Mouse (Mus musculus): ENCODE results near the gene Gabra5. TPM values are rescaled to one million over a fixed set of nuclear protein-coding genes. Genes with fewer than 3 reads are reported as not detected.

Gene Gabra5
- polyA plus RNA-seq, 1 experiment from 2014 or later, result 55.0 TPM

- 77% methylated on average over 5 of the region's 5 CpGs for WGBS
- H3K27ac ChIP-seq (ENCODE audit: low read length), result no peak overlapping the region
- no peak overlapping the region for H3K4me2 ChIP-seq (ENCODE audit: low read length)
- H3K27me3 ChIP-seq (ENCODE audit: control insufficient read depth, insufficient read depth, low read depth, low read length), result no peaks in the 10 kb centered on the region
- no peak for ATAC-seq
- H3K4me3 ChIP-seq (ENCODE audit: low read depth, low read length), result no peak overlapping the region
- no peaks in the 10 kb centered on the region for H3K4me1 ChIP-seq (ENCODE audit: control insufficient read depth, insufficient read depth, low read length)
- H3K36me3 ChIP-seq (ENCODE audit: control insufficient read depth, insufficient read depth, low read length), result no peaks in the 10 kb centered on the region
- H3K9me3 ChIP-seq (replicated peaks; ENCODE audit: control insufficient read depth, low read length, poor library complexity, severe bottlenecking), result no peaks in the 10 kb centered on the region
- H3K9ac ChIP-seq (ENCODE audit: low read depth, low read length), result no peak overlapping the region
Observed at GRCm38 (mm10) chr7:57365134-57366012, 144.5 kb downstream of the Gabra5 start.

GRCm38 (mm10) chr7:57363812-57364211 is 146.0 kb downstream of the Gabra5 start:
- Histone ChIP-seq H3K9me3 (replicated peaks; ENCODE audit: control insufficient read depth, low read length, poor library complexity, severe bottlenecking) (no peaks in the 10 kb centered on the region), H3K4me1 (ENCODE audit: control insufficient read depth, insufficient read depth, low read length) (no peaks in the 10 kb centered on the region), H3K9ac (ENCODE audit: low read depth, low read length) (no peak overlapping the region), H3K4me3 (ENCODE audit: low read depth, low read length) (no peak overlapping the region), H3K36me3 (ENCODE audit: control insufficient read depth, insufficient read depth, low read length) (no peaks in the 10 kb centered on the region), H3K27ac (ENCODE audit: low read length) (no peak overlapping the region), H3K4me2 (ENCODE audit: low read length) (no peak overlapping the region), H3K27me3 (ENCODE audit: control insufficient read depth, insufficient read depth, low read depth, low read length) (no peaks in the 10 kb centered on the region)
- 89% methylated on average over 6 of the region's 6 CpGs for WGBS
- ATAC-seq, result no peak

GRCm38 (mm10) chr7:57357871-57358540 is 151.9 kb downstream of the Gabra5 start:
- Histone ChIP-seq H3K27ac (ENCODE audit: low read length) (no peak overlapping the region), H3K36me3 (ENCODE audit: control insufficient read depth, insufficient read depth, low read length) (no peaks in the 10 kb centered on the region), H3K27me3 (ENCODE audit: control insufficient read depth, insufficient read depth, low read depth, low read length) (no peaks in the 10 kb centered on the region), H3K4me2 (ENCODE audit: low read length) (no peak overlapping the region), H3K4me3 (ENCODE audit: low read depth, low read length) (no peak overlapping the region), H3K9ac (ENCODE audit: low read depth, low read length) (no peak overlapping the region), H3K4me1 (ENCODE audit: control insufficient read depth, insufficient read depth, low read length) (no peaks in the 10 kb centered on the region), H3K9me3 (replicated peaks; ENCODE audit: control insufficient read depth, low read length, poor library complexity, severe bottlenecking) (no peaks in the 10 kb centered on the region)
- 37% methylated on average over 6 of the region's 6 CpGs for WGBS
- ATAC-seq, result no peak

Other genes with a start within 250 kb of the Gabra5 start
- gene Gabrg3, start 122.9 kb downstream of the Gabra5 start, polyA plus RNA-seq (2015; fragmentation: Nextera tagmentation; extraction: Ambion mirVana), result 8.3 and 8.6 TPM in 2 replicates
- 64.2 and 67.4 TPM in 2 replicates for gene Gabrb3, start 90.4 kb downstream of the Gabra5 start, polyA plus RNA-seq (2015; fragmentation: Nextera tagmentation; extraction: Ambion mirVana)